Mouse (Mus musculus) 3134 (cell line): Measurements from ENCODE around the gene Muc1.
"Not testable (repeated sequence)": the region's sequence is repeated elsewhere in the genome, so short reads cannot be mapped to it uniquely, and the experiment has no call there.

ENCODE experiments used
- DNase-seq: peaks from one replicate; pipeline ENCODE4 v3.0.0-alpha.2; 2011; ENCODE audit warnings: low spot score; ENCODE audit not compliant: insufficient read length; ENCODE audit errors: extremely low read depth

Gene Muc1

GRCm38 (mm10) chr3:89208736-89209135, 20.1 kb upstream of the Muc1 start:
- DNase-seq: no peak

- no peak for DNase-seq
Measured at GRCm38 (mm10) chr3:89209731-89210130, 19.1 kb upstream of the Muc1 start.

GRCm38 (mm10) chr3:89210162-89210561, 18.7 kb upstream of the Muc1 start:
- no peak for DNase-seq

GRCm38 (mm10) chr3:89210731-89211130, 18.1 kb upstream of the Muc1 start:
- DNase-seq: peak; percentile 38

GRCm38 (mm10) chr3:89213803-89214530, 14.9 kb upstream of the Muc1 start:
- peak; percentile 90 for DNase-seq

- DNase-seq: no peak
Measured at GRCm38 (mm10) chr3:89214681-89215411, 14.0 kb upstream of the Muc1 start, which contains the start of gene Thbs3. Thbs3 (plus strand) TSS chr3:89215180.

DNA sequence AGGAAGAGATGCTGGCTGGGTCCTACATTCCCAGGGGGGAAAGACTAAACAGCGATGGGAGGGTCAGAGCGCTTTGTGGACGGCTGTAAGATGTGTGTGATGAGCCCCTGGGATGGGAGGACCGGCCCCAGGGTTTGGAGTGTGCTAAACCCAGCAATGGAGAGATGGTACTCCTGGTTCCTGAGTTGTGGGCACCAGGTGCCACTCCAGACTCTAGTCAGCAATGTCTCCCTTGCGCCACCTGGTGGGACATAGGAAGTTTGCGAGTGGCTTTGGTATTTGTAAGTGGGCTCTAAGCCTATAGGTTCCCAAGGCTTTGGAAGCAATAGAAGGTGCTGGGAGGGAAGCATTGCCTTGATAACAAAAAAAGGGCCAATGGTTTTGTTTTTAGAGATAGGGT, 13.0 kb upstream of the Muc1 start:
- peak; percentile 60 for DNase-seq

DNA sequence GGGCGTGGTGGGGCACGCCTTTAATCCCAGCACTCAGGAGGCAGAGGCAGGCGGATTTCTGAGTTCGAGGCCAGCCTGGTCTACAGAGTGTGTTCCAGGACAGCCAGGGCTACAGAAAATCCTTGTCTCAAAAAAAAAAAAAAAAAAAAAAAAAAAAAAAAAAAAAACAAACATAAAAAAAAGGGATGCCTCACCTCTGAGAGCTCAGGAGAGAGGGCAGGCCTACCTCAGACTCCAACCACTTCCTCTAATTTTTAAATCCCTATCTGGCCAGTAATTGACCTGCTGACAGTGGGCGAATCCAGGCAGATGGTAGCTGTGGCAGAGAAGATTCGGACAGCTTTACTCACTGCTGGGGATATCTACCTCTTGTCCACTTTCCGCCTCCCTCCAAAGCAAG, 12.4 kb upstream of the Muc1 start:
- DNase-seq: not testable (repeated sequence)

GRCm38 (mm10) chr3:89218271-89218670, 10.6 kb upstream of the Muc1 start:
- DNase-seq: no peak

DNA sequence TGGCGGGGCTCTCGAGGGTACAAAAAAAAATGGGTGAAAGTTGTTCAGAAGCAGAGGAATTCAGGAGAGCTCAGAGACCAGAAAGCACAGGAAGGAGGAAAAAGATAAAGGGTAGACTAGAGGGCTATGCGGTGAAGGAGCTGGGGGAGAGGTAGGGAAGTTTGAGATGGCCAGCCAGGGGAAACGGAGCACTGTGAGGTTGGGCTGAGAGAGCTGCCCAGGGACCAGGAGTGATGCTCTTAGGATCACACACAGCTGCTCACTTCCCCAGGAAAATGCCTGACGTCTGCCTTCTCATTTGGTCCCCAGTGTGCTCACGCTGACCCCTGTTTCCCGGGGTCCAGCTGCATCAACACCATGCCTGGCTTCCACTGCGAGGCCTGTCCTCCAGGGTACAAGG, 9.3 kb upstream of the Muc1 start:
- DNase-seq: no peak

- DNase-seq: no peak
Measured at GRCm38 (mm10) chr3:89221167-89221566, 7.7 kb upstream of the Muc1 start.

- no peak for DNase-seq
Measured at GRCm38 (mm10) chr3:89224796-89225195, 4.1 kb upstream of the Muc1 start.

DNA sequence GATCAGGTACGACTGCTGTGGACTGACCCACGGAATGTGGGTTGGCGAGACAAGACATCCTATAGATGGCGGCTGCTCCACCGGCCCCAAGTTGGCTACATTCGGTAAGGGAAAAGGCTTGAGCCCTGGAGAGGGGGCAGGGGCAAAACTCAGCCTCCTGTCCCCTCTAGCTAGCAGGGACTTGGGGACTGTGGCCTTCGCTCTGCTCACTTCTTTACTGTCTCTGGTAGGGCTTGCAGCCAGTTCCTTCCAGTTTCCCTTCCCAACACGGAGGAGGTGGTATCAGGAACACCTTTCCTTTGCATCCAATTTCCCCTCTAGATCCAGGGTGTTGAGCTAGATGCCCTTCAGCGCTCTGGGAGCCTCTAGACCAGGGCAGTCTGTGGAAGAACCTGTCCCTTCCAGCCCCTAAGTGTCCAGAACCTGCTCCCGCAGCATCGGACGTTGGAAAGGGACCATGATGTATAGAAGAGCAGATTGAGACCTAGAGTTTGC, 3.5 kb upstream of the Muc1 start:
- DNase-seq: no peak

- no peak for DNase-seq
Measured at GRCm38 (mm10) chr3:89225918-89226317, 2.9 kb upstream of the Muc1 start.

DNA sequence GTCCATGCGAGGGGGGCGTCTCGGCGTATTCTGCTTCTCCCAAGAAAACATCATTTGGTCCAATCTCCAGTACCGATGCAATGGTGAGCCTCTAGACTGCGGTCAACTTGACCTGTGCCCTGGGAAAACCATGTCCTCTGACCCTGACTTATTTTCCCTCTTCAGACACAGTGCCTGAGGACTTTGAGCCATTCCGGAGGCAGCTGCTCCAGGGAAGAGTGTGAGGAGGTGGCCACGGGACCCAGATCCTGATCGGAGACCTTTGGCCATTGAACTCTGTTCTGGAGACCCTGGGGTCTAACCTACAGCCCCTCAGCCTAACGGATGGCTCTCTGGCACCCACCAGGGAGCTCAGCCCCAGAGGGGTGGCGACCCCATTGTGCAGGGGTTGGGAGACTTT, 2.5 kb upstream of the Muc1 start:
- DNase-seq: no peak

DNA sequence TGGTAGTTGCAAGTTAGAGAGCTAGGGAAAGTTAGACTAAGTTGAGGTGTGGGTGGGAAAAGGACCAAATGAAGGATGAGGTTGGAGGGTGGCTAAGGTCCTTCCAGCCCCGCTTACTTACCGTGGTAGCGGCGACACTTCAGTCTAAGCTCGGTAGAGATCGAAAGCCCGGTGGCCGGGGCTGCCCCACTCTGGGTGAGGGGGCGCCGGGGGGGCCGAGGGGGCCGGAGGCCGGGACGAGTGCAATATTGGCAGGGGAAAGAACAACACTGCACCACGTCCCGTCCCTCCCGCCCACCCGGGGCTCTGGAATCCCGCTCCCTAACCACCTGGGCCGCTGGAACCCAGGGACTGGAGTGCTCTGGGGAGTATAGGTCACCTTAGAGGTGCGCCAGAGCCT, 2.0 kb upstream of the Muc1 start, which contains the start of gene Mtx1:
Gene Mtx1 (minus strand): TSS at position 189 of the 400 bp plus-strand sequence.
- DNase-seq: no peak

DNA sequence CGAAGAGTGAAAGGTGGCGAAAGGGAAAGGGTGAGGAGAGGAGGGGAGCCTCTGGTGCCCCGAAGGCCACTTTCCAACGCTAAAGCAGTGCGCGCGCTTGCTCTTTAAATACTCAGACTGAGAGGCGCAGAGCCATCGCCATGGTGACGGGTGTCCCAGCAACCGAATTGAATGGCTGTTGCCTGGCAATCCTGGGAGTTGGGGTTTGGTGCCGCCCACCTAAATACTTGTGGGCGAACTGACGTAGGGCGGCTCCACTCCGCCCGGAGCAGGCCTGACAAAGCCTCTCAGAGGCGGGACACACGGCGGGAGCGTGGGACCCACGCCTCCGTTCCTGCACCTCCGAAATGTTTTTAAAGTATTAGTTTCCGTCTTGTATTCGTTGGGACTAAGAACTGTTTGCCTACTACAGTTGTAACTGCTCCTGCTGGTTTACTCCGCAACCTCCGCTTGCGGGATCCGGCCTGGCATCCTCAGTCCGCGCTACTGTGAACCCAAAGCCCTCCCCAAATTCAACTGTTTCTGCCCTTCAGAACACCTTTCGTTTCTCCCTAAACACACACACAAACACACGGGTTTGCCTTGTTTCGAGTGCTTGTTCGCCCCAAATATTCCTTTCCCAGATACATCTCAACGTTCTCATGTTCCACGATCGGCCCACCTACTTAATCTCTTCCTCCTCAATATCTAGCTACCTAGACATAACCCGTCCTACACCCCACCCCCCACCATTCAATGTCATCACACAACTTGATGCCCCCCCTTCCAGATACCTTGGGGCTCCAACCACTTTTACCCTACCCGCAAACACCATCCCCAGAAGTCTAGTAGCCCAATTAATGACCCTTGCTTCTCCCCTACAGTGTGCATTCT, 1.3 kb upstream of the Muc1 start:
- DNase-seq: peak; percentile 41

DNA sequence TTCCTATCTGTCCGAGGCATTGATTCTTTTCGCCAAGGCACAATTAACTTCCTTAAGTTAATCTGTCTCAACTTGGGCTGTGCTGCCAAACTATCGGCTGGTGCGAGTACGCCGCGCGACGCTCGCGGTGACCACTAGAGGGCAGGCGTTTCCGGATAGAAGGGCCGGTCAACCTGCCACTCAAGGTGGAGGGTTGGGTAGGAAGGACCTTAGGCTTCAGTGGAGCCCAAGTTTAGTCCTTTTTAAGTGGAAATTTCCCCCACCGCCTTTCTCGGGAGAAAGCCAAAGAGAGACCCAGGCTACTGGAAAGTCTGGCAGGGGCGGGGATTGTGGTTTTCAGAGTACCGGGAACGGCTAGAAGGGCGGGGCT, 692 bp upstream of the Muc1 start:
- DNase-seq: peak; percentile 84

- DNase-seq: no peak
Measured at GRCm38 (mm10) chr3:89229276-89229675, 419 bp downstream of the Muc1 start.

DNA sequence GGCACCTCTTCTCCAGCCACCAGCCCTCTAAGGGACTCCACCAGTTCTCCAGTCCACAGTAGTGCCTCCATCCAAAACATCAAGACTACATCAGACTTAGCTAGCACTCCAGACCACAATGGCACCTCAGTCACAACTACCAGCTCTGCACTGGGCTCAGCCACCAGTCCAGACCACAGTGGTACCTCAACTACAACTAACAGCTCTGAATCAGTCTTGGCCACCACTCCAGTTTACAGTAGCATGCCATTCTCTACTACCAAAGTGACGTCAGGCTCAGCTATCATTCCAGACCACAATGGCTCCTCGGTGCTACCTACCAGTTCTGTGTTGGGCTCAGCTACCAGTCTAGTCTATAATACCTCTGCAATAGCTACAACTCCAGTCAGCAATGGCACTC, 1.7 kb downstream of the Muc1 start:
- DNase-seq: no peak

GRCm38 (mm10) chr3:89231345-89231744, 2.5 kb downstream of the Muc1 start:
- no peak for DNase-seq
